Mouse (Mus musculus) CH12.LX (cell line): Measurements from ENCODE around the gene Gpatch1. TPM values are rescaled to one million over a fixed set of nuclear protein-coding genes. Genes with fewer than 3 reads are reported as not detected.
A peak's percentile ranks its signal among the peaks of the same experiment; 100 is the strongest.
"Not testable (repeated sequence)": the region's sequence is repeated elsewhere in the genome, so short reads cannot be mapped to it uniquely, and the experiment has no call there.

Source experiments
- DNase-seq: peaks from one replicate; pipeline ENCODE4 v3.0.0-alpha.2; 2013; ENCODE audit errors: extremely low read depth
- H3K27ac ChIP-seq: 2 replicates; pipeline ENCODE4 v1.5.1; 2012; ENCODE audit warnings: low read depth, mild to moderate bottlenecking, control low read depth, moderate library complexity; ENCODE audit not compliant: insufficient read depth
- H3K27me3 ChIP-seq: replicated peaks from 2 replicates; pipeline ENCODE3; 2012; ENCODE audit warnings: inconsistent platforms
- H3K36me3 ChIP-seq, 2 experiments: replicated peaks in 1 of 2; 2 replicates each; pipeline versions ENCODE3 to v1.6.1; 2012; ENCODE audit warnings: inconsistent platforms in 1 of 2, low read length in 1 of 2, mild to moderate bottlenecking in 1 of 2, mixed read lengths in 1 of 2, moderate library complexity in 1 of 2; ENCODE audit not compliant: control insufficient read depth in 1 of 2, insufficient read depth in 1 of 2
- H3K4me1 ChIP-seq, 2 experiments: 2 replicates each; pipeline ENCODE4 v1.6.1; 2012; ENCODE audit warnings: inconsistent platforms in 1 of 2, moderate library complexity in 1 of 2; ENCODE audit not compliant: insufficient read depth in 2 of 2, control insufficient read depth in 1 of 2
- H3K4me2 ChIP-seq: 2 replicates; pipeline ENCODE4 v1.6.1; 2012; ENCODE audit warnings: low read depth, mild to moderate bottlenecking, control low read depth; ENCODE audit not compliant: poor library complexity, insufficient read depth, severe bottlenecking
- H3K4me3 ChIP-seq, 3 experiments: fragments of 150-350 bp in 1 of 3; sonication (generic) in 1 of 3; replicated peaks in 1 of 3; 2 replicates each; pipeline versions ENCODE3 to v1.5.1; 2011 to 2012; ENCODE audit warnings: low read depth in 2 of 3, low read length in 2 of 3, mild to moderate bottlenecking in 2 of 3, moderate library complexity in 2 of 3, control low read depth in 1 of 3, improper control_type of control experiment in 1 of 3, inconsistent platforms in 1 of 3, mixed read lengths in 1 of 3; ENCODE audit not compliant: poor library complexity in 1 of 3
- H3K79me2 ChIP-seq: replicated peaks from 2 replicates; pipeline ENCODE4 v1.6.1; 2012; ENCODE audit warnings: mild to moderate bottlenecking, moderate library complexity; ENCODE audit not compliant: control insufficient read depth, poor library complexity, insufficient read depth, severe bottlenecking; ENCODE audit errors: extremely low read depth
- H3K9ac ChIP-seq: 2 replicates; pipeline ENCODE4 v1.6.1; 2012; ENCODE audit warnings: low read depth, mild to moderate bottlenecking, control low read depth, moderate library complexity; ENCODE audit not compliant: insufficient read depth
- H3K9me3 ChIP-seq: replicated peaks from 2 replicates; pipeline ENCODE3; 2012; ENCODE audit warnings: low read length, inconsistent platforms, mixed read lengths
- ELF1 ChIP-seq: IDR thresholded peaks from 2 replicates; pipeline ENCODE4 v1.6.1; 2014; ENCODE audit warnings: low read depth, mild to moderate bottlenecking, inconsistent platforms, low read length, improper control_type of control experiment
- ETS1 ChIP-seq: conservative IDR thresholded peaks from 2 replicates; pipeline ENCODE4 v1.6.1; 2012; ENCODE audit warnings: low read depth, mild to moderate bottlenecking, inconsistent platforms, low read length, improper control_type of control experiment, moderate library complexity
- MXI1 ChIP-seq: IDR thresholded peaks from 2 replicates; pipeline ENCODE4 v1.6.1; 2011; ENCODE audit warnings: mild to moderate bottlenecking, low read depth, low read length, improper control_type of control experiment
- TBP ChIP-seq: conservative IDR thresholded peaks from 2 replicates; pipeline ENCODE4 v1.6.1; 2011; ENCODE audit warnings: low read depth, low read length, improper control_type of control experiment
- dilution Hi-C: fragments of 300-500 bp; cut with MboI; formaldehyde crosslinking; loops from 2 replicates; pipeline ENCODE4 v1.14.3; 2020; ENCODE audit warnings: low sequenced_read_pairs; ENCODE audit not compliant: extremely low pct_unique_long_range_greater_than_20kb, extremely low pct_ligation_motif_present
- in situ Hi-C: fragments of 300-500 bp; cut with MboI; formaldehyde crosslinking; loops from 3 replicates; pipeline ENCODE4 v1.14.3; 2019; ENCODE audit warnings: low sequenced_read_pairs, low pct_ligation_motif_present, low pct_unique_long_range_greater_than_20kb, mixed read lengths
- polyA plus RNA-seq: library from polyadenylated mRNA; unstranded; fragments of >175 nt; gene quantifications from 2 replicates; pipeline ENCODE4 v1.2.1, GENCODE M21; 2012; ENCODE audit warnings: low read depth; ENCODE audit not compliant: insufficient read length
- total RNA-seq, 2 experiments: library from RNA; depleted of rRNA; stranded (reverse); fragments of 300-350 nt in 1 of 2; fragments of >200 nt in 1 of 2; gene quantifications; 2 replicates each; pipeline ENCODE4 v1.2.3; 2012 to 2014

The Gpatch1 gene
- total and polyA plus RNA-seq, 3 experiments, result 4.3 to 14.2 (median 6.9) TPM

GRCm38 (mm10) chr7:35252041-35252558, 66.1 kb downstream of the Gpatch1 start:
- no peak overlapping the region for H3K9ac ChIP-seq
- DNase-seq, result no peak
- H3K36me3 ChIP-seq, result no peaks in the 10 kb centered on the region
- in situ Hi-C loops, result no loop called here
- H3K4me3 ChIP-seq, result no peak overlapping the region
- H3K79me2 ChIP-seq, result no peaks in the 10 kb centered on the region
- H3K27me3 ChIP-seq, result peaks cover under 1% of the 10 kb centered on the region
- no peak overlapping the region for H3K27ac ChIP-seq
- no peaks in the 10 kb centered on the region for H3K9me3 ChIP-seq
- dilution Hi-C loops, result no loop called here
- H3K4me1 ChIP-seq, result peaks cover 11 to 24% of the 10 kb centered on the region in 2 experiments
- no peak for TF ChIP-seq ETS1
- H3K4me2 ChIP-seq, result no peak overlapping the region

DNA sequence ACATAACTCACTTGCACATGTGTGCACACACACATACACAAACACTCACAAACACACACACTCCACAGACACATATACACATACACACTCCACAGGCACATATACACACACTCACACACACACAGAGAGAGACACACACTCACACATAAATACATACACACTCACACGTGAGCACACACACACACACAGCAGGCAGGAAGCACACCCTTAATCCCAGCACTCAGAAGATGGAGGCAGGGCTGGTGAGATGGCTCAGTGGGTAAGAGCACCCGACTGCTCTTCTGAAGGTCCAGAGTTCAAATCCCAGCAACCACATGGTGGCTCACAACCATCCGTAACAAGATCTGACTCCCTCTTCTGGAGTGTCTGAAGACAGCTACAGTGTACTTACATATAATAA, 80.3 kb downstream of the Gpatch1 start:
- H3K4me2 ChIP-seq, H3K79me2 ChIP-seq, H3K27ac ChIP-seq, dilution Hi-C loops, H3K27me3 ChIP-seq, in situ Hi-C loops, H3K4me3 ChIP-seq, H3K9ac ChIP-seq, H3K36me3 ChIP-seq, H3K9me3 ChIP-seq: not testable (repeated sequence)
- DNase-seq, result peak; percentile 4
- TF ChIP-seq TBP, result peak; percentile 66; the same call in 1 of the 2 replicates
- H3K4me1 ChIP-seq, result peaks cover 5 to 11% of the 10 kb centered on the region in 2 experiments

- H3K27ac ChIP-seq, result no peak overlapping the region
- dilution Hi-C loops (no loop called here), in situ Hi-C loops (no loop called here)
- H3K79me2 ChIP-seq, result no peaks in the 10 kb centered on the region
- H3K9me3 ChIP-seq, result peaks cover 13% of the 10 kb centered on the region
- peak; percentile 55 for TF ChIP-seq MXI1
- TF ChIP-seq ELF1, result no peak
- no peak overlapping the region for H3K9ac ChIP-seq
- DNase-seq, result peak; percentile 55
- peaks cover 5 to 11% of the 10 kb centered on the region in 2 experiments for H3K4me1 ChIP-seq
- H3K27me3 ChIP-seq, result no peaks in the 10 kb centered on the region
- peak overlapping the region; percentile 55 for H3K4me2 ChIP-seq
- H3K36me3 ChIP-seq, result no peaks in the 10 kb centered on the region
- peak overlapping the region; percentile 19 to 47 (median 30) for H3K4me3 ChIP-seq
Measured at GRCm38 (mm10) chr7:35235308-35235707, 82.9 kb downstream of the Gpatch1 start.
